Mouse (Mus musculus): ENCODE data around the gene Cfap298.

- no peak for TF ChIP-seq POLR2A (IDR thresholded peaks at IDR 0.05; ENCODE audit: extremely low read depth, insufficient read depth, low read length)
- no peak for TF ChIP-seq CTCF (IDR thresholded peaks at IDR 0.05; ENCODE audit: extremely low read depth, insufficient read depth, low read length)
Observed at GRCm38 (mm10) chr16:90899498-90899897, 35.4 kb downstream of the Cfap298 start.

All from cortical plate, adult 2 months (tissue).